Mouse (Mus musculus): ENCODE results near the gene Trafd1.
"Not testable (repeated sequence)": the region's sequence is repeated elsewhere in the genome, so short reads cannot be mapped to it uniquely, and the experiment has no call there.

Gene Trafd1

DNA sequence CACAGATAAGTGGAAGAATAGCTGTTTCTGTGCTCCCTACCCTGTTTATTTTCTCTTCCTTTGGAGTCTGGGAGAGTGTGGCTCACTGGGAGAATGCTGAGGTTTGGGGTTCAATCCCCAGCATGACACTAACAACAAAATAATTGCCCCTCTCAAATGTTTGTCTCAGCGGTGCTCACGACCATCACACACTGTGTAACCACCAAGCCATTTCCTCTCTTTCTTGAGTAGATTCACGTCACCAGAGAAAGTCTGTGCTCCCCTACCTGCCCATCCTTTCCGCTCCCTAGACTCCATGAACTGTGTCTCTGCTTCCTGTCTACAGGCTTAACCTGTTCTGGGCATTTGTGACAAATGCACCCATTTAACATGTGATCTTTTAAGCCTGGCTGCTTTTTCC lies 50.0 kb downstream of the Trafd1 start:
- ATAC-seq (ENCODE audit: insufficient number of reproducible peaks, low FRiP score, low TSS enrichment), result no peak

DNA sequence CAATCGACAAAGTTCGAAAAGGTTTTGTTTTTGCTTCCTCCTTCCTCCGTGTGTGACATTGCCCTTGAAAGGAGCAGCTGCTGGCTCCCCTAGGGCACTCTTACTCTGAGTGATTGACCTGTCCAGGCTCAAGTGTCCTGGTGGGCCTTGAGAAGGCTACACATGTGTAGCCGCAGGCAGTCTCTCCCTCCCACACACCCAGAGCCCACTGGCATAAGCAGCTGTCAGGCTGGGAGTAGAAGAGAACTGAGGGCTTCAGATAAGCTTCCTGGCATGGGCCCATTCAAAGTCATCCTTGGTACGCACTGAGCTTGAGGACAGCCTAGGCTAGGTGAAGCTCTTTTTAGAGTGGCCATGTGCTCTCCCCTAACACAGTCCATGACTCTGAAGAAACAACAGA lies 51.0 kb downstream of the Trafd1 start:
- no peak for ATAC-seq (ENCODE audit: insufficient number of reproducible peaks, low FRiP score, low TSS enrichment)

DNA sequence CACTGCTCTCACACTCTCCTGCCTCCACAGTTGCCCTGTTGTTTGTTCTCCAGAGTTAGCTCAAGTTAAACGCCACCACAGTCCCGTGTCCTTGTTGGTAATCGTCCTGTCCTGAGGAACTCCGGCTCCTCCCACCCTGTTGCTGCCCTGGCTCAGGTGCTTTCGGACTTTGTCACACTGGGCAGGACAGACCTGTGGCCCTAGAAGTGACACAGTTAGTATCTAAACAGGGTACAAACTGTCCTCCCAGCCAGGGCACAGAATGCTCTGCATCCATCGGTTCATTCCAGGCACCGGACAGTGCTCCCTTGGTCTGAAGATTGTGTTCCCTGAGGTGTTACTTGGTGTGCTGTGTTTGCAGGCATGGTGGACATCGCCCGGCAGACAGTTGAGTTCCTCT lies 51.5 kb downstream of the Trafd1 start:
- ATAC-seq (ENCODE audit: insufficient number of reproducible peaks, low FRiP score, low TSS enrichment), result no peak

DNA sequence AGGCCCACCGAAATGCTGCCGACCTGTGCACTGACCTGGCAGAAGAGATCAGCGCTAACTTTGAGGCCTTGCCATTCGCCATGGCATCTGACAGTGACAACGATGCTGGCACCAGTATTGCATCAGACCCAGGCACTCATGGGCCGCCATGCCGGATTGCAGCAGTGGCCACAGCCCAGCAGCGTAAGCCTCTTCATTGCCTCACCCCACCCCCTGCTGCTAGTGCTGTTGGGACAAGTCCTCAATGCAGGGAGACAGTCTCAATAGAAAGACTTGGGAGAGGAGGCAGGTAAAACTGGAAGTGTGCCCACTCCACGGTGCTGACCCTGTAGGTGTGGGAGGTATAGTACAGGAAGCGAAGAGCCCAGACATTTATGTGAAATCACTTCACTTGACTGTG lies 53.7 kb downstream of the Trafd1 start:
- no peak for ATAC-seq (ENCODE audit: insufficient number of reproducible peaks, low FRiP score, low TSS enrichment)

DNA sequence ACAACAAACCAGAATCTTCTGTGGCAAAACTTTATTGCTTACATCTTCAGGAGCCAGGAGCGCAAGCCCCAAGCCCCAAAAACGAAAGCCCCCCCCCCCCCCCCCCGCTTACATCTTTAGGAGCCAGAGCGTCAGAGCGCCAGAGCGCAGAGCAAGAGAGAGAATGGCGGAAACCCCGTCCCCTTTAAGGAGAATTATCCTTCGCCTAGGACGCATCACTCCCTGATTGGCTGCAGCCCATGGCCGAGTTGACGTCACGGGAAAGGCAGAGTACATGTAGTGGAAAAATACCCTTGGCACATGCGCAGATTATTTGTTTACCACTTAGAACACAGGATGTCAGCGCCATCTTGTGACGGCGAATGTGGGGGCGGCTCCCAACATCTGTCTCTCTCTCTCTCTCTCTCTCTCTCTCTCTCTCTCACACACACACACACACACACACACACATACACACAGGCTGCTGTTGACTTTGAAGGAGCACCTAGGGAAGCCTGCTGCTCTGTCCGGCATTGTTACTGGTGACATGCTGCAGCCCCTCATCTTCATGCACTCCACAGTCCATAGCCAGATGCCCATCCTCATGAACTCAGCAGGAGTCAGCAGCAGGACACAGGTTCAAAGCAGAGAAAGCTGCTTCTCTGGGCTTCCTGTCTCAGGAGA lies 55.1 kb downstream of the Trafd1 start:
- ATAC-seq (ENCODE audit: insufficient number of reproducible peaks, low FRiP score, low TSS enrichment), result not testable (repeated sequence)

DNA sequence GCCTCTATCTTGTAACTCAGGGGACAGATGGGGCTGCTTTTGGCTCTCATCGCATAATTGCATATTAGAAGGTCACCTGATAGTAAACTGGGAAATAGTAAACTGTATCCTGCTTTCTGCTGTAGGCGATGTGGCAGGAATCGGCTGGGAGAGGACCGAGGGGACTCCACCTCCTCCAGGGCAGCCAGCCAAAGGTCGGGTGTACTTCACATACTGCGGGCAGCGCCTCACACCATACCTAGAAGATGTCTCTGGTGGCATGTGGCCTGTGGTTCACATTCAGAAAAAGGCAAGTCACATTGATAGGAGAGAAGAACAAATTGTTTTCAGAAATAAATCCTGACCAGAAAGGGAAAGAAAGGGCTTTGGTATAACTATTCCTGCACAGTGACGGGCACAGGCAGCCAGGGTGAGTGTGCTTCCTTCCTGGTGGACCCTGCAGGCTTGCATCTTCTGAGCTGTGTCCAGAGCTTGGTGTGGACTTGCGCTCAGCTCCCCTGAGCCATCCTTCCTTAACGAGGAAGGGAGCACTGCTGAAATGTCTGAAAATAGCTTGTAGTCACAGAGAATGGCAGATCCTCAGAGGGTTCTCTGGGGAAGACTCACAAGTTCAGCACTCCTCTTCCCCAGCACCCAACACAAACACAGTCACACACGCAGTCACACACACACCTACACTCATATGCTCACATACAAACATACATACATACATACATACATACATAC lies 55.9 kb downstream of the Trafd1 start:
- ATAC-seq (ENCODE audit: insufficient number of reproducible peaks, low FRiP score, low TSS enrichment), result peak; percentile 29; the same call in 1 of the 2 replicates

DNA sequence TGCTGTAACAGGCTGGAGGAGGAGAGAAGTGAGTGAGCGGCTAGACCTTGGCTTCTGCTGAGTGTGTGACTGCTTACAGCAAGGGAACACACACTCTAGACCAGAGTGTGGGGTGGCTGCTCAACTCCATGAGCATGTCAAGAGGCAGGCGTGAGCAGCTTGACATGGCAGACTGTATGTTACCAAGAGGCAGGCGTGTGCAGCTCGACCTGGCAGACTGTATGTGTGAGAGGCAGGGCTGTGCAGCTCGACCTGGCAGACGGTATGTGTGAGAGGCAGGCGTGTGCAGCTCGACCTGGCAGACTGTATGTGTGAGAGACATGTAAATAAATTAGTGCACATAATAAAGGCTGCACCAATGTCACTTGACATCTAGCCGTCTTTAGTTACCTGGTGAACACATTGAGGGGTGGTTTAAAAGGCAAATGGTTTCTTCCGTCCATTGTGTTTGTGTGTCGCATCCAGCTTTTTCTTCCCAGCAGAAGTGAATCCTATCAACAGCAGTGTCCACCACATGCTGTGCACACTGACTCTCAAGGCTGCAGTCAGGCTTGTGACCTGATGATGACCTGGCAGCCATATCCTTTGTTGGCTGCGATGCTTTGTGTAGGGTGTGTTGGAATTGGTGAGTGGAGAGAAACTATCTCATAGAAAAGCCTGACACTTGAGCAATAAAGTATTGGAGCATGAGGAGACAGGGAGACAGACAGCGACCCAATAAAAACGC lies 59.2 kb downstream of the Trafd1 start:
- ATAC-seq (ENCODE audit: insufficient number of reproducible peaks, low FRiP score, low TSS enrichment), result no peak
